Mouse (Mus musculus) ES-E14 (cell line): ENCODE measurements around the gene Rplp2. TPM values are rescaled to one million over a fixed set of nuclear protein-coding genes. Genes with fewer than 3 reads are reported as not detected.

Source experiments
- DNase-seq: peaks from one replicate; pipeline ENCODE4 v3.0.0-alpha.2; 2013; ENCODE audit warnings: low read depth, low spot score
- H3K27ac ChIP-seq: 2 replicates; pipeline ENCODE4 v1.5.1; 2012; ENCODE audit warnings: low read depth, mild to moderate bottlenecking, low read length, moderate library complexity, mixed read lengths; ENCODE audit not compliant: poor library complexity, insufficient read depth, severe bottlenecking
- H3K36me3 ChIP-seq: 2 replicates; pipeline ENCODE4 v1.6.1; 2012; ENCODE audit warnings: mild to moderate bottlenecking, low read length, moderate library complexity, mixed read lengths; ENCODE audit not compliant: control insufficient read depth, poor library complexity, insufficient read depth, severe bottlenecking
- H3K4me1 ChIP-seq, 2 experiments: fragments of 150-350 bp in 1 of 2; sonication (generic) in 1 of 2; 2 replicates each; pipeline ENCODE4 v1.6.1; 2012; ENCODE audit warnings: low read length in 2 of 2, mild to moderate bottlenecking in 1 of 2, mixed read lengths in 1 of 2; ENCODE audit not compliant: control insufficient read depth in 2 of 2, insufficient read depth in 2 of 2, poor library complexity in 1 of 2
- H3K4me3 ChIP-seq, 2 experiments: fragments of 150-350 bp in 1 of 2; sonication (generic) in 1 of 2; 2 replicates each; pipeline ENCODE4 v1.5.1; 2012; ENCODE audit warnings: low read length in 2 of 2, low read depth in 1 of 2, mild to moderate bottlenecking in 1 of 2, mixed read lengths in 1 of 2; ENCODE audit not compliant: insufficient read depth in 1 of 2, poor library complexity in 1 of 2, severe bottlenecking in 1 of 2
- H3K9ac ChIP-seq: 2 replicates; pipeline ENCODE4 v1.6.1; 2012; ENCODE audit warnings: low read depth, mild to moderate bottlenecking, low read length, mixed read lengths; ENCODE audit not compliant: poor library complexity, insufficient read depth, severe bottlenecking
- H3K9me3 ChIP-seq: fragments of 150-350 bp; sonication (generic); 2 replicates; pipeline ENCODE4 v1.6.1; 2012; ENCODE audit warnings: low read depth, mild to moderate bottlenecking, low read length; ENCODE audit not compliant: control insufficient read depth, insufficient read depth
- CHD2 ChIP-seq: IDR thresholded peaks from 2 replicates; pipeline ENCODE4 v1.6.1; 2014; ENCODE audit warnings: mild to moderate bottlenecking, low read depth, low read length, inconsistent platforms
- HCFC1 ChIP-seq: IDR thresholded peaks from 2 replicates; pipeline ENCODE4 v1.6.1; 2012; ENCODE audit warnings: low read length, inconsistent platforms, borderline replicate concordance; ENCODE audit not compliant: insufficient read depth
- MAFK ChIP-seq: IDR thresholded peaks from 2 replicates; pipeline ENCODE4 v1.6.1; 2014; ENCODE audit warnings: mild to moderate bottlenecking, low read depth, low read length, inconsistent platforms; ENCODE audit not compliant: insufficient read depth
- ZC3H11A ChIP-seq: IDR thresholded peaks from 2 replicates; pipeline ENCODE4 v1.6.1; 2012; ENCODE audit warnings: low read depth, mild to moderate bottlenecking, inconsistent platforms, low read length, borderline replicate concordance
- ZNF384 ChIP-seq: IDR thresholded peaks from 2 replicates; pipeline ENCODE4 v1.6.1; 2012; ENCODE audit warnings: low read depth, low read length, inconsistent platforms
- in situ Hi-C, 2 experiments: fragments of 600-800 bp; cut with MboI; formaldehyde crosslinking; loops; one replicate each; pipeline ENCODE4 v1.15.1; 2025; ENCODE audit warnings: low sequenced_read_pairs in 2 of 2, inconsistent platforms in 1 of 2; ENCODE audit not compliant: unreplicated experiment in 2 of 2
- total RNA-seq: library from RNA; depleted of rRNA; stranded (reverse); fragments of 300-350 nt; gene quantifications from 2 replicates; pipeline ENCODE4 v1.2.3, GENCODE M21; 2012

Rplp2 gene
- total RNA-seq, 1 experiment: 3,085 TPM

- in situ Hi-C loops: no loop called here
- Histone ChIP-seq H3K9me3 (no peaks in the 10 kb centered on the region), H3K27ac (no peak overlapping the region), H3K4me3 (no peak overlapping the region), H3K9ac (no peak overlapping the region), H3K4me1 (peaks cover 0 to 3% of the 10 kb centered on the region in 2 experiments; a peak in 1 of 4 replicates), H3K36me3 (peaks cover 12% of the 10 kb centered on the region; the same call in 1 of the 2 replicates)
- TF ChIP-seq ZNF384 (no peak), CHD2 (no peak)
- DNase-seq: peak; percentile 85
Measured at GRCm38 (mm10) chr7:141408833-141409232, 38.3 kb upstream of the Rplp2 start.

GRCm38 (mm10) chr7:141410631-141411030, 36.5 kb upstream of the Rplp2 start:
- in situ Hi-C loops: no loop called here
- no peak overlapping the region for H3K9ac ChIP-seq
- DNase-seq: no peak

GRCm38 (mm10) chr7:141411667-141412066, 35.5 kb upstream of the Rplp2 start:
- H3K4me1 ChIP-seq: peaks cover 6 to 11% of the 10 kb centered on the region in 2 experiments; a peak in 3 of 4 replicates
- in situ Hi-C loops: no loop called here
- H3K4me3 ChIP-seq: no peak overlapping the region
- H3K27ac ChIP-seq: no peak overlapping the region
- no peak overlapping the region for H3K9ac ChIP-seq
- H3K36me3 ChIP-seq: peaks cover 12% of the 10 kb centered on the region; the same call in 1 of the 2 replicates
- no peaks in the 10 kb centered on the region for H3K9me3 ChIP-seq
- DNase-seq: no peak
- TF ChIP-seq CHD2 (no peak), HCFC1 (no peak), MAFK (no peak), ZC3H11A (no peak), ZNF384 (no peak)

More at GRCm38 (mm10) chr7:141410631-141411030, 36.5 kb upstream of the Rplp2 start:
- H3K36me3 ChIP-seq: peaks cover 12% of the 10 kb centered on the region; the same call in 1 of the 2 replicates
- no peak overlapping the region for H3K27ac ChIP-seq
- no peak overlapping the region for H3K4me3 ChIP-seq
- peaks cover 0 to 5% of the 10 kb centered on the region in 2 experiments; a peak in 1 of 4 replicates for H3K4me1 ChIP-seq
- no peak for TF ChIP-seq CHD2
- TF ChIP-seq ZNF384: no peak
- no peak for TF ChIP-seq MAFK
- no peak for TF ChIP-seq HCFC1
- TF ChIP-seq ZC3H11A: no peak
- no peaks in the 10 kb centered on the region for H3K9me3 ChIP-seq

GRCm38 (mm10) chr7:141413331-141413730, 33.8 kb upstream of the Rplp2 start:
- Histone ChIP-seq H3K4me3 (peak overlapping the region; percentile 91 to 94), H3K4me1 (peaks cover 6 to 15% of the 10 kb centered on the region in 2 experiments; a peak in 3 of 4 replicates), H3K9ac (peak overlapping the region; percentile 89), H3K36me3 (peaks cover 9% of the 10 kb centered on the region; the same call in 1 of the 2 replicates), H3K9me3 (no peaks in the 10 kb centered on the region), H3K27ac (no peak overlapping the region)
- DNase-seq: no peak
- in situ Hi-C loops: no loop called here
- no peak for TF ChIP-seq HCFC1
- no peak for TF ChIP-seq CHD2

GRCm38 (mm10) chr7:141413809-141414584, 33.2 kb upstream of the Rplp2 start, which contains the start of gene Gatd1:
TSS of gene Gatd1 (minus strand) at chr7:141414136.
- TF ChIP-seq MAFK (no peak), ZC3H11A (no peak), HCFC1 (0 out of 2 replicates have a peak, but pooled peaks have one; percentile 29), CHD2 (no peak), ZNF384 (no peak)
- Histone ChIP-seq H3K4me3 (peak within 1 kb of the TSS; percentile 91 to 94), H3K27ac (no peak within 1 kb of the TSS; the same call in 1 of the 2 replicates), H3K9ac (peak within 1 kb of the TSS; percentile 89), H3K9me3 (no peaks in the 10 kb centered on the region), H3K4me1 (peaks cover 6 to 14% of the 10 kb centered on the region in 2 experiments; a peak in 3 of 4 replicates), H3K36me3 (peaks cover 6% of the 10 kb centered on the region; the same call in 1 of the 2 replicates)
- DNase-seq: peak; percentile 100
- in situ Hi-C loops: no loop called here
